Mouse (Mus musculus) lung, postnatal 0 days (tissue): ENCODE results near the gene H2-M5.

Source experiments
- CTCF ChIP-seq: IDR thresholded peaks from 2 replicates; pipeline ENCODE4 v1.5.1; 2016; ENCODE audit warnings: antibody characterized with exemption, mild to moderate bottlenecking
- EP300 ChIP-seq: IDR thresholded peaks from 2 replicates; pipeline ENCODE4 v1.6.1; 2016; ENCODE audit warnings: antibody characterized with exemption, mild to moderate bottlenecking, control low read depth

- TF ChIP-seq CTCF (no peak), EP300 (no peak)
Measured at GRCm38 (mm10) chr17:37000863-37001262, 11.5 kb upstream of the H2-M5 start, which contains the start of gene Zfp57.
